Mouse (Mus musculus) megakaryocyte, embryonic 14.5 days (primary cell): ENCODE results near the gene Smim22. TPM values are rescaled to one million over a fixed set of nuclear protein-coding genes. Genes with fewer than 3 reads are reported as not detected.
A peak's percentile ranks its signal among the peaks of the same experiment; 100 is the strongest.

Experiments
- H3K27me3 ChIP-seq: replicated peaks from 2 replicates; pipeline ENCODE3; 2012; ENCODE audit warnings: inconsistent platforms
- H3K36me3 ChIP-seq: replicated peaks from 2 replicates; pipeline ENCODE3; 2012; ENCODE audit warnings: low read length, inconsistent platforms, mixed read lengths
- H3K4me1 ChIP-seq: 2 replicates; pipeline ENCODE4 v1.6.1; 2012; ENCODE audit warnings: inconsistent platforms
- H3K4me3 ChIP-seq: replicated peaks from 2 replicates; pipeline ENCODE3; 2012; ENCODE audit warnings: moderate library complexity, mild to moderate bottlenecking, inconsistent platforms
- H3K9me3 ChIP-seq: 2 replicates; pipeline ENCODE4 v1.6.1; 2012; ENCODE audit warnings: inconsistent platforms
- FLI1 ChIP-seq: IDR thresholded peaks from 2 replicates; pipeline ENCODE4 v1.6.1; 2012; ENCODE audit warnings: low read length, inconsistent platforms, mixed read lengths
- GATA1 ChIP-seq: IDR thresholded peaks from 3 replicates; pipeline ENCODE4 v1.6.1; 2012; ENCODE audit warnings: mixed read lengths, low read length, inconsistent platforms, borderline replicate concordance
- polyA plus RNA-seq: library from polyadenylated mRNA; stranded (reverse); fragments of >175 nt; gene quantifications from 2 replicates; pipeline ENCODE4 v1.2.3, GENCODE M21; 2012; ENCODE audit warnings: low replicate concordance; ENCODE audit not compliant: insufficient read depth

Smim22 gene
- polyA plus RNA-seq, 1 experiment, result not detected

- Histone ChIP-seq H3K4me3 (no peak overlapping the region), H3K9me3 (no peaks in the 10 kb centered on the region), H3K27me3 (no peaks in the 10 kb centered on the region), H3K36me3 (peaks cover 98% of the 10 kb centered on the region), H3K4me1 (peaks cover 18% of the 10 kb centered on the region)
- TF ChIP-seq GATA1 (no peak), FLI1 (no peak)
Observed at GRCm38 (mm10) chr16:5035591-5035990, 28.5 kb downstream of the Smim22 start.

GRCm38 (mm10) chr16:5036649-5037234 lies 29.7 kb downstream of the Smim22 start:
- no peaks in the 10 kb centered on the region for H3K27me3 ChIP-seq
- peaks cover 7% of the 10 kb centered on the region for H3K4me1 ChIP-seq
- no peaks in the 10 kb centered on the region for H3K9me3 ChIP-seq
- no peak overlapping the region for H3K4me3 ChIP-seq
- TF ChIP-seq FLI1 (no peak), GATA1 (no peak)
- peaks cover 98% of the 10 kb centered on the region for H3K36me3 ChIP-seq

- Histone ChIP-seq H3K9me3 (no peaks in the 10 kb centered on the region), H3K4me3 (no peak overlapping the region), H3K4me1 (peaks cover 28% of the 10 kb centered on the region), H3K36me3 (peaks cover 75% of the 10 kb centered on the region), H3K27me3 (no peaks in the 10 kb centered on the region)
- TF ChIP-seq GATA1, result no peak
- no peak for TF ChIP-seq FLI1
Observed at GRCm38 (mm10) chr16:5045322-5045721, 38.2 kb downstream of the Smim22 start.

- H3K4me3 ChIP-seq, result peak overlapping the region; percentile 99
- no peaks in the 10 kb centered on the region for H3K27me3 ChIP-seq
- peaks cover 59% of the 10 kb centered on the region for H3K36me3 ChIP-seq
- peaks cover 39% of the 10 kb centered on the region for H3K4me1 ChIP-seq
- TF ChIP-seq GATA1, result no peak
- no peak for TF ChIP-seq FLI1
- no peaks in the 10 kb centered on the region for H3K9me3 ChIP-seq
Observed at GRCm38 (mm10) chr16:5049182-5049773, 42.2 kb downstream of the Smim22 start.

- Histone ChIP-seq H3K4me1 (peaks cover 39% of the 10 kb centered on the region), H3K9me3 (no peaks in the 10 kb centered on the region), H3K36me3 (peaks cover 55% of the 10 kb centered on the region), H3K27me3 (no peaks in the 10 kb centered on the region), H3K4me3 (peak within 1 kb of the TSS; percentile 99)
- TF ChIP-seq GATA1, result no peak
- TF ChIP-seq FLI1, result no peak
Observed at GRCm38 (mm10) chr16:5049774-5050234, 42.7 kb downstream of the Smim22 start, which contains the start of the genes Glyr1 and Ubn1. Gene Glyr1, minus strand, starts transcription at chr16:5049863. Gene Ubn1, plus strand, starts transcription at chr16:5050057.

GRCm38 (mm10) chr16:5050251-5051110 lies 43.4 kb downstream of the Smim22 start:
- TF ChIP-seq GATA1 (no peak), FLI1 (no peak)
- H3K36me3 ChIP-seq, result peaks cover 55% of the 10 kb centered on the region
- H3K4me1 ChIP-seq, result peaks cover 41% of the 10 kb centered on the region
- H3K4me3 ChIP-seq, result peak overlapping the region; percentile 99
- no peaks in the 10 kb centered on the region for H3K27me3 ChIP-seq
- H3K9me3 ChIP-seq, result no peaks in the 10 kb centered on the region

Other genes starting within 250 kb of the Smim22 start
- gene Cdip1, start 217.0 kb upstream of the Smim22 start, polyA plus RNA-seq, result 9.0 and 22.4 TPM in 2 replicates
- gene 4930562C15Rik, start 171.9 kb upstream of the Smim22 start, polyA plus RNA-seq, result not detected in 2 replicates
- 336 and 551 TPM in 2 replicates for gene Ubald1, start 127.0 kb upstream of the Smim22 start, polyA plus RNA-seq
- 29.1 and 37.7 TPM in 2 replicates for gene Mgrn1, start 121.0 kb upstream of the Smim22 start, polyA plus RNA-seq
- gene Nudt16l1, start 68.5 kb upstream of the Smim22 start, polyA plus RNA-seq, result 13.9 and 30.1 TPM in 2 replicates
- gene Anks3, start 43.1 kb upstream of the Smim22 start, polyA plus RNA-seq, result 18.6 and 22.6 TPM in 2 replicates
- gene Sept12, start 9.4 kb upstream of the Smim22 start, polyA plus RNA-seq, result not detected in 2 replicates
- 34.2 and 52.7 TPM in 2 replicates for gene Rogdi, start 6.3 kb downstream of the Smim22 start, polyA plus RNA-seq
- gene Glyr1, start 42.6 kb downstream of the Smim22 start, polyA plus RNA-seq, result 4.3 and 10.9 TPM in 2 replicates
- 8.9 and 11.3 TPM in 2 replicates for gene Ubn1, start 42.8 kb downstream of the Smim22 start, polyA plus RNA-seq
- not detected in 2 replicates for gene Ppl, start 125.1 kb downstream of the Smim22 start, polyA plus RNA-seq
- gene Sec14l5, start 139.8 kb downstream of the Smim22 start, polyA plus RNA-seq, result 0.71 TPM in 1 of 2 replicates, not detected in the other
- gene Nagpa, start 196.7 kb downstream of the Smim22 start, polyA plus RNA-seq, result 23.9 and 25.4 TPM in 2 replicates
- not detected in 2 replicates for gene AU021092, start 215.0 kb downstream of the Smim22 start, polyA plus RNA-seq
- gene Alg1, start 226.3 kb downstream of the Smim22 start, polyA plus RNA-seq, result 9.6 and 10.8 TPM in 2 replicates
- 2.5 TPM in 1 of 2 replicates, not detected in the other for gene Eef2kmt, start 248.7 kb downstream of the Smim22 start, polyA plus RNA-seq